Mouse (Mus musculus): ENCODE data around the gene Camta1. TPM values are rescaled to one million over a fixed set of nuclear protein-coding genes. Genes with fewer than 3 reads are reported as not detected.

Camta1 gene
- polyA plus RNA-seq, 1 experiment = 26.3 TPM

DNA sequence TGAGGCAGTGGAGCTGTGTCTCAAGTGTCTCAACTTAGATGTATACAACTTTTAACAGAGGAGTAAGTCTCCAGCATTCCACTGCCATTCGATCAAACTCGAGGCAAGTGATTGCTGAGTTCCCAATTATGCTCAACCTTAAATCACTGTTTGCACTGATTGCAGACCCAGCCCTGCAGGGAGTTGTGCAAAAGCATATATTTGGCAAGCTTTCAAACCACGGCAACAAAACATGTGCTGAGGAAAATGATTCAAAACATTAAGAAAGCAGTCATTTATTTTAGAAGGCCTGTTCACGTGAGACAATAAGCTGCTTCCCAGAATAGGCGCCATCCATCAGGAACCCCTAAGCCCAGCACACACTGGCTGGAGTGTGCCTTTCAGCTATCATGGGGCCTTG, 91.0 kb downstream of the Camta1 start:
- TF ChIP-seq POLR2A (IDR thresholded peaks at IDR 0.05; ENCODE audit: borderline replicate concordance, low read depth, low read length) (no peak), CTCF (IDR thresholded peaks at IDR 0.05; ENCODE audit: low read depth, low read length) (no peak)

GRCm38 (mm10) chr4:151767786-151768185, 93.9 kb downstream of the Camta1 start:
- no peak for TF ChIP-seq POLR2A (IDR thresholded peaks at IDR 0.05; ENCODE audit: borderline replicate concordance, low read depth, low read length)
- TF ChIP-seq CTCF (IDR thresholded peaks at IDR 0.05; ENCODE audit: low read depth, low read length) = no peak
- no peak overlapping the region for H3K27ac ChIP-seq (ENCODE audit: insufficient read depth, low read depth, low read length)
- H3K4me3 ChIP-seq (ENCODE audit: insufficient read depth, low read length) = no peak overlapping the region
- peaks cover 19% of the 10 kb centered on the region for H3K4me1 ChIP-seq (ENCODE audit: control insufficient read depth, insufficient read depth, low read length)

More for the DNA sequence above, 91.0 kb downstream of the Camta1 start:
- Histone ChIP-seq H3K27ac (ENCODE audit: insufficient read depth, low read depth, low read length) (no peak overlapping the region), H3K4me3 (ENCODE audit: insufficient read depth, low read length) (no peak overlapping the region), H3K4me1 (ENCODE audit: control insufficient read depth, insufficient read depth, low read length) (peaks cover 25% of the 10 kb centered on the region)

DNA sequence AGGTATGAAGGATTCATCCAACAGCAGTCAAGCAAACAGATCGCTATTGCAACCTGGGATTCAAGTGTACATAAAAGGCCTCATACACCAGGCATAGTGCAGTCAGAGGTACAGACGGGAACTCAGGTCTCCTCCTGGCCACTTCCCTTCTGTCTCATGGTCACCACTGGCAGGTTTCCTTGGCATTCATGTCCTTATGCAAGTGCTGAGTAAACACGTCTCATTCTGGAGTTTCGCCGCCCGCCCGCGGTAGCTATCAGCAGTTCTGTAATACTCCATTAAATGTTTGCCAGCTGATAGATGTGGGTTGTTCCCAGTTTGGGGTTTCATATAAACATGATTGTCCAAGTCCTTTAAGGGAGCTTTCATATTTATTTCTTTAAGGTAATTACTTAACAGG, 94.3 kb downstream of the Camta1 start:
- peaks cover 18% of the 10 kb centered on the region for H3K4me1 ChIP-seq (ENCODE audit: control insufficient read depth, insufficient read depth, low read length)
- TF ChIP-seq POLR2A (IDR thresholded peaks at IDR 0.05; ENCODE audit: borderline replicate concordance, low read depth, low read length) = no peak
- TF ChIP-seq CTCF (IDR thresholded peaks at IDR 0.05; ENCODE audit: low read depth, low read length) = no peak
- no peak overlapping the region for H3K27ac ChIP-seq (ENCODE audit: insufficient read depth, low read depth, low read length)
- H3K4me3 ChIP-seq (ENCODE audit: insufficient read depth, low read length) = no peak overlapping the region

DNA sequence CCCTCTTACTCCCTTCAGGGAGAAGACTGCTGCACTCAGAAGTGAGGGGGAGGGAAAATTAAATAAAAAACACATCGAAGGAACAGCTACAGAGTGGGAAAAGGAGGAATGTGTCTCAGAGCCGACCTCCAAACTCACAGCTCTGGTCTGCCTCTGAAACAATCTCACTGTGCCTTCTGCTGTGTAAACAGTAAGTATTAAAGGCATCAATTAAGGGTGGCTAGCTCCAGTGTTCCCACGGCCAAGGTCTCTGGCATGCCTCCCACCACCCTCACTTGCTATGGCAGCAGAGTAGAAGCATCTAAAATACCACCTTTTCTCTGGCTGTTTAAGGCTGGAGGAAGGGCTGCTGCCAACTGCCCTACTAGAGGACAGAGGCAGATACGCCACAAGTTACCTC, 96.3 kb downstream of the Camta1 start:
- H3K27ac ChIP-seq (ENCODE audit: insufficient read depth, low read depth, low read length) = no peak overlapping the region
- TF ChIP-seq CTCF (IDR thresholded peaks at IDR 0.05; ENCODE audit: low read depth, low read length) (no peak), POLR2A (IDR thresholded peaks at IDR 0.05; ENCODE audit: borderline replicate concordance, low read depth, low read length) (no peak)
- no peak overlapping the region for H3K4me3 ChIP-seq (ENCODE audit: insufficient read depth, low read length)
- H3K4me1 ChIP-seq (ENCODE audit: control insufficient read depth, insufficient read depth, low read length) = peaks cover 2% of the 10 kb centered on the region

GRCm38 (mm10) chr4:151763928-151764327, 97.7 kb downstream of the Camta1 start:
- H3K4me1 ChIP-seq (ENCODE audit: control insufficient read depth, insufficient read depth, low read length) = no peaks in the 10 kb centered on the region
- TF ChIP-seq POLR2A (IDR thresholded peaks at IDR 0.05; ENCODE audit: borderline replicate concordance, low read depth, low read length) = no peak
- no peak overlapping the region for H3K27ac ChIP-seq (ENCODE audit: insufficient read depth, low read depth, low read length)
- no peak overlapping the region for H3K4me3 ChIP-seq (ENCODE audit: insufficient read depth, low read length)

DNA sequence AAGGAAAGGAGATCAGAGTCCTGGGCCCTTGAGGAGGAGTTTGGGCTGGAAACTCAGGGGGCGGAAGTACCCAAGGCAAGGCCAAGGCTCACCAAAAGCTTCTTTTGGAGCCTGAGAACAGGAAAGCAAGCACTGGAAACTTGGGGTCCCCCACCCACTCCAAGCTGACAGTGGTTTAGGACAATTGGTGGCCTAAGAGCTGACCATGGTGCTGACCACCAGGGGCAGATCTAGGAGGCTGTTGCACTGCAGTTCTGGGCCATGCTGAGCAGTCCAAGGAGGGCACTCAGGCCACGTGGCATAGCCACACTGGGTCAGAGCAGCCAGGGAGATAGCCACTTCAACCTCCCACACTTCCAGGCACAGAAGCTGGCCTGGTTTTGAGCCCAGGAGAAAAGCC, 102.6 kb downstream of the Camta1 start:
- no peak overlapping the region for H3K4me3 ChIP-seq (ENCODE audit: insufficient read depth, low read length)
- no peaks in the 10 kb centered on the region for H3K4me1 ChIP-seq (ENCODE audit: control insufficient read depth, insufficient read depth, low read length)
- TF ChIP-seq POLR2A (IDR thresholded peaks at IDR 0.05; ENCODE audit: borderline replicate concordance, low read depth, low read length) (no peak), CTCF (IDR thresholded peaks at IDR 0.05; ENCODE audit: low read depth, low read length) (no peak)

GRCm38 (mm10) chr4:151758337-151758736, 103.3 kb downstream of the Camta1 start:
- no peaks in the 10 kb centered on the region for H3K4me1 ChIP-seq (ENCODE audit: control insufficient read depth, insufficient read depth, low read length)
- H3K4me3 ChIP-seq (ENCODE audit: insufficient read depth, low read length) = no peak overlapping the region
- TF ChIP-seq POLR2A (IDR thresholded peaks at IDR 0.05; ENCODE audit: borderline replicate concordance, low read depth, low read length) (no peak), CTCF (IDR thresholded peaks at IDR 0.05; ENCODE audit: low read depth, low read length) (no peak)
- no peak overlapping the region for H3K27ac ChIP-seq (ENCODE audit: insufficient read depth, low read depth, low read length)

More for the DNA sequence above, 102.6 kb downstream of the Camta1 start:
- H3K27ac ChIP-seq (ENCODE audit: insufficient read depth, low read depth, low read length) = no peak overlapping the region

DNA sequence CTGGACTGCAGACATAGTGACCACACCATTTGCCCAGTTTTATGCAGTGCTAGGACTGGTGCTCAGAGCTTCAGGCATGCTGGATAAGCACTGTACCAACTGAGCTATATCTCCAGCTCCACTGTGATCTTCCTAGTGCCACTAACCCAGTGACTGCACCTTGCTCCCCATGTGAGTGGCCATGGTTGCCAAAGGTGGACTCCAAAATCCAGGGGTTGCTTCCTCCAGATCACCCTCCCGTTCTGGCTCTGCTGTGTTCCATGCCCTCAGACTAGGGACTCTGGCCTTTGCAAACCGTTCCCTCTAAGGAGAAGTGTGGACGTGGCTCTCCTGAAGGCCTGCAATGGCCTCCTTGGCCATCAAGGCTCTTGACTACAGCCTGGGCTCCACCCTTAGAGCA, 104.4 kb downstream of the Camta1 start:
- no peak overlapping the region for H3K4me3 ChIP-seq (ENCODE audit: insufficient read depth, low read length)
- H3K4me1 ChIP-seq (ENCODE audit: control insufficient read depth, insufficient read depth, low read length) = no peaks in the 10 kb centered on the region
- TF ChIP-seq POLR2A (IDR thresholded peaks at IDR 0.05; ENCODE audit: borderline replicate concordance, low read depth, low read length) (no peak), CTCF (IDR thresholded peaks at IDR 0.05; ENCODE audit: low read depth, low read length) (no peak)
- H3K27ac ChIP-seq (ENCODE audit: insufficient read depth, low read depth, low read length) = no peak overlapping the region

DNA sequence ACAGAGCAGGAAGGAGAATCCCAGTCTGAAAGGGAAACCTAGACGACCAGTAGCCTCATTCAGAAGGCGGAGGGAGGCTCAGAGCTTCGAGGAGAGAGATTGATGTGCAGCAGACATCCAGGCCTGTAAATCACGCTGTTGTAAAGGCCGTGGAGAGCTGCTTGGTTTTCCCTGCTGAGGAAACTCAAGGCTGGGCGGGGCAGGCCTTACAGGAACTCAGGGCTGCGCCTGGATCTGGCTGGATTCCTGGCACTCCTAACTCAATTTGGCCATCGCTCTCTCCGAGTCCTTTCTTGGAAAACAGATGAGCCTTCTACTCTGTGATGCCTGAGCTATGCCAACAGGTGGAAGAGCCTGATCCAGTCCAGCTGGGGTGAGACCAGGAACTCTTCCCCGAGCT, 105.3 kb downstream of the Camta1 start:
- Histone ChIP-seq H3K4me3 (ENCODE audit: insufficient read depth, low read length) (no peak overlapping the region), H3K27ac (ENCODE audit: insufficient read depth, low read depth, low read length) (no peak overlapping the region), H3K4me1 (ENCODE audit: control insufficient read depth, insufficient read depth, low read length) (no peaks in the 10 kb centered on the region)
- TF ChIP-seq CTCF (IDR thresholded peaks at IDR 0.05; ENCODE audit: low read depth, low read length) (no peak), POLR2A (IDR thresholded peaks at IDR 0.05; ENCODE audit: borderline replicate concordance, low read depth, low read length) (no peak)

DNA sequence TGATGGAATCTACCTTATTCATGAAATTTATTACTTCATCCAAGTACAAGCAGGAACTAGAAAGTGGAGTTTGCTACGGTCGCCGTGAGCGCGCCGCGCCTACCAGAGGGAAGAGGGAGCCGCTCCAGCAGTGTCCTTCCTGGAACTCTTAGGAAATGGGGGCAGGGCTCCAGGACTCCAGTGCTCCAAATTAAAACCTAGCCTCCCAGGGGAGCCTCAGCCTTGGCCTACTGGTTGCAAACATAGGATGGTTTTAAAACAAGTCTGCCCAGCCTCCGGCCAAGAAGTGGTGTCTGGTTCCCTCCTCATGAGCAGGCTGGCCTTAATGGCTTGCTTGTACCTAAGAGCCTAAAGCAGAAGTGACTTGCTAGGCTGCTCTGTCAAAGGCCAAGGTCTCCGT, 108.4 kb downstream of the Camta1 start:
- Histone ChIP-seq H3K27ac (ENCODE audit: insufficient read depth, low read depth, low read length) (no peak overlapping the region), H3K4me3 (ENCODE audit: insufficient read depth, low read length) (no peak overlapping the region), H3K4me1 (ENCODE audit: control insufficient read depth, insufficient read depth, low read length) (no peaks in the 10 kb centered on the region)
- no peak for TF ChIP-seq POLR2A (IDR thresholded peaks at IDR 0.05; ENCODE audit: borderline replicate concordance, low read depth, low read length)
- TF ChIP-seq CTCF (IDR thresholded peaks at IDR 0.05; ENCODE audit: low read depth, low read length) = no peak

- Histone ChIP-seq H3K4me1 (ENCODE audit: control insufficient read depth, insufficient read depth, low read length) (no peaks in the 10 kb centered on the region), H3K27ac (ENCODE audit: insufficient read depth, low read depth, low read length) (no peak overlapping the region), H3K4me3 (ENCODE audit: insufficient read depth, low read length) (no peak overlapping the region)
- TF ChIP-seq CTCF (IDR thresholded peaks at IDR 0.05; ENCODE audit: low read depth, low read length) (no peak), POLR2A (IDR thresholded peaks at IDR 0.05; ENCODE audit: borderline replicate concordance, low read depth, low read length) (no peak)
Observed at GRCm38 (mm10) chr4:151752551-151752950, 109.1 kb downstream of the Camta1 start.

Measured in bone marrow macrophage, adult 2 months (primary cell).